Mouse (Mus musculus) cerebellum, postnatal 25 days (tissue): ENCODE measurements around the gene Olfr805.

Experiments used
- DNase-seq, 2 experiments: peaks; one replicate each; pipeline ENCODE4 v3.0.0; 2021; ENCODE audit warnings: mixed read lengths in 2 of 2

Gene Olfr805

GRCm38 (mm10) chr10:129729275-129729674 is at the start of gene Olfr805:
Gene Olfr805 (minus strand): TSS chr10:129729375.
- DNase-seq = no peak

DNA sequence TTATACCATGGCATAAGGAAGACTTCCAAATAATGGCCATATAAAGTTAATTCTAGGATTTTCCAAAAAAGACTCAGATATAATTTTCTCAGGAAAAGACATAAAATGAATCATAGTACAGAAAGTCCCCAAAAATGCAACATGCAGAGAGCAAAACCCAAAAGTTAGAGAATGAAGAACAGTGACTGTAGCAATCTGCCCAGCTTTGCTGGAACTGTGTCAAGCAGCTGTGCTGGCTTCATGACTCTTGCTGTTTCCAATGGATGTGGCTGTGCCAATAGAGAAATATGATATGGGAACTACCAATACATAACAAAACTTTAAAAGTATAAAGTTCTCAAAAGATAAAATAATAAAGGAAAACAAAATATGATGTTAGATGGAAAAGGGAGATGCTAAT is 48.9 kb upstream of the Olfr805 start:
- no peak for DNase-seq

- no peak for DNase-seq
Measured at GRCm38 (mm10) chr10:129774338-129774737, 45.2 kb upstream of the Olfr805 start, which contains the start of gene Olfr809. Gene Olfr809 (plus strand): TSS chr10:129774638.

DNA sequence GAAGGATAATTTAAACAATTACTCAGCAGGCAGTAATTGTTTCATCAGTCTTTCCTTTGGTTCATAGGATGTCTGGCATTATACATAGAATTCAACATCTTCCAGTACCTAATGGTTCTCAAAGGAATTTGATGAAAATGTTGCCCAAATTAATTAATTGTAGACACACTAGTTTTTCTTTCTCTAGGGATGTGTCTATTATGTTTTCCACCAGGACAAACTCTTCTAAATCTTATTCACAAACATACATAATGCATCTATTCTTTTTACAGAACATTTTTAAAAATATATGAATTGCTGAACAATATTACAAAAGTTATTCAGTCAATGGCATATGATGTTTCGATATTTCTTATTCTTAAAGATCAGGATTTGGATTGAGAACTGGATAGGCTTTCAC is 36.0 kb upstream of the Olfr805 start, which contains the start of gene Olfr808:
Olfr808 (plus strand) TSS at position 301 of the 400 bp plus-strand sequence.
- DNase-seq = no peak

- no peak for DNase-seq
Measured at GRCm38 (mm10) chr10:129757693-129758092, 28.5 kb upstream of the Olfr805 start, which contains the start of gene Olfr807. Gene Olfr807 (minus strand): TSS chr10:129757793.

- DNase-seq = no peak
Measured at GRCm38 (mm10) chr10:129741821-129742220, 12.6 kb upstream of the Olfr805 start, which contains the start of gene Olfr806. Gene Olfr806 (minus strand): TSS chr10:129741921.

GRCm38 (mm10) chr10:129702910-129703309 is 26.3 kb downstream of the Olfr805 start, which contains the start of gene Olfr804:
Gene Olfr804 (plus strand): TSS chr10:129703210.
- no peak for DNase-seq

- no peak for DNase-seq
Measured at GRCm38 (mm10) chr10:129694186-129694585, 35.0 kb downstream of the Olfr805 start, which contains the start of gene Olfr803. Gene Olfr803 (minus strand): TSS chr10:129694286.

- no peak for DNase-seq
Measured at GRCm38 (mm10) chr10:129688069-129688468, 41.1 kb downstream of the Olfr805 start, which contains the start of gene Olfr802. Gene Olfr802 (minus strand): TSS chr10:129688169.

- DNase-seq = no peak
Measured at GRCm38 (mm10) chr10:129673765-129674164, 55.4 kb downstream of the Olfr805 start, which contains the start of gene Olfr801. Gene Olfr801 (minus strand): TSS chr10:129673865.
